Mouse (Mus musculus): ENCODE measurements around the gene Uqcc1.

The Uqcc1 gene

DNA sequence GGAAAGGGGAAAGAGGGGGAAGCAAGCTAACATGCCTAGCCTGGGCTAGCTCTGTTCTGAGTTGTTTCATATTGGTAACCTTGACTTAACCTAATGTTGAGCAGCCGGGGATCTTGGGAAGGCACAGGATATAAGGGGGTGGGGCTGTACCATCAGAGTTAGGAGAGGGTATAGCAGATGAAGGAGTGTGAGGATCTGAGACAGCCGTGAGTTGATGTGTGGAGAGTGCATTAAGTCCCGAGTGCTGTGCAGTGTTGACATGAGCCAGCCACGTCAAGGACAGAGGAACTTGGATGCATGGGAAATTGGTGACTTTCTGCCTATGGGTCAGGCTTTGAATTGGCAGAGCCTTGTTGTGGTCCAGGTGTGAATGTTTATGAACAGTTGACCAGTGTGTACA, 117.5 kb downstream of the Uqcc1 start:
- DNase-seq (ENCODE audit: low spot score): no peak

DNA sequence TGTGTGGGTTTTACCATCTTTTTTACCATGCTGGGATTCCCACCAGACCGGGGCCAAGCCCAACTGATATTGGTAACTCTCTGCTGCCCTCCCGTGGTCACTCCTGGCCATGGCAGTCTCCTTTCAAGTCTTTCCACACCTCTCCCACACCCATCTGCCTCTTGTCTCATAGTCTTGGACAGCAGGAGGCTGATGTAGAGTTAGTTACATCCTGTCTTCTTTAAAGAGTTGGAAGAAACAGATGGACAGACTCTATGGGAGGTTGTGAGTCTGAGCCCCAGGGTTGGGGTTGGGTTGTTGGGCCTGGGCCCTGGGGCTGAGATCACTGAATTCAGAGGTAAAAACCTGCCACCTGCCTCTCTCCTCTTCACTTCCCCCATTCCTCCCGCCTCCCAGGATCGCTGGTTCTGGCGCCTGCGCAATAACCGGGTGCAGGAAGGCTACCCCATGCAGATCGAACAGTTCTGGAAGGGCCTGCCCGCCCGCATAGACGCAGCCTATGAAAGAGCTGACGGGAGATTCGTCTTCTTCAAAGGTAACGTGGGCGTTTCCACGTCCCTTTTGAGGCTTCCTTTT, 118.2 kb downstream of the Uqcc1 start:
- DNase-seq (ENCODE audit: low spot score): no peak

DNA sequence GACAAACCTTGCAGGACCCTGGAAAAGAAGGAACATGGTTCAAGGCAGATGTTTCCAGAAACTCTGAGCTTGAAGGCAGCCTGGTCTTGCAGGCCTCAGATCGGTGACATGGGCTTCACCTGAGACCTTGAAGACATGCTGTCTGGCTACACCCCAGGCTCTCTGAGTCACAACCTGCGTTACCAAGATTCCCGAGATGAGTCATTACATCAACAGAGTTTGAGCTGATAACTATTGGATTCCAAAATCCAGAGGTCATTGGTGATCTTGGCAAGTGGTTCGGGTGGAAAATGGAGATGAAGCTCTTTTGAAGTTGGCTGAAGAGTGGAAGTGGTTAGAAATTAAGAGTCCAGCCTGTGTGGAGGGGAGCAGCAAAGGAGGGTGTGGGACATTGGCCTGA, 120.5 kb downstream of the Uqcc1 start:
- no peak for DNase-seq (ENCODE audit: low spot score)

DNA sequence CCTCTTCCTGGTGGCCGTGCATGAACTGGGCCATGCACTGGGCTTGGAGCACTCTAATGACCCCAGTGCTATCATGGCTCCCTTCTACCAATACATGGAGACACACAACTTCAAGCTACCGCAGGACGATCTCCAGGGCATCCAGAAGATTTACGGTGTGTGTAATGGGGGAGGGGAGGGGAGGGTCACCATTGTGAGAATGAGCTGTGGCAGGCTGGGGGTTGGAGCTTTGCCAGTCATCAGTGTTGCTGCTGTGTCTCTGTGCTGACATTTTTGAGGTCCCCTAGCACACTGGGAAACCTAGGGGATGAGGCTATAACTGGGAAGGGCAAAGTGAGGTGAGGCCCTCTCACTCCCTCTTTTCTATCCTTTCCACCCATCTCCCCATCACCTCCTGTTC, 122.7 kb downstream of the Uqcc1 start:
- DNase-seq (ENCODE audit: low spot score): no peak

DNA sequence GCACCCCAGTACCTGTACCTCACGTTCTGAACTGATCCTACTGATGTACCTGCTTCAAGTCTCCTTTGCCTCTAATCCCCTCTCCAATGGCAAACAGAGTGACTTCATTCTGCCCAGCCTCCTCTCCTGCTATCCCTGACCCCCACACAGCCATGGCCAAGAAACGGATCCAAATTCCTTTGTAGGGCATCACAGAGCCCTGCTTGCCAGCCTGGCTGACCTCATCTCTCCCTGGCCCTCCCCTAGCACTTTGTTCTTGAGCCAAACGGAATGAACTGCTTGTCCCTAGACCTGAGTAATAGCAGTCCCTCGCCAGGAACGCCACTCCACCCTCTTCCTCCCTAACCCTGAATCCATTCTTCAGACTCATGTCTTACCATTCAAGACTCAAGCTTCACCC, 123.6 kb downstream of the Uqcc1 start:
- DNase-seq (ENCODE audit: low spot score): no peak

- no peak for DNase-seq (ENCODE audit: low spot score)
Observed at GRCm38 (mm10) chr2:155805925-155806255, 124.2 kb downstream of the Uqcc1 start.

DNA sequence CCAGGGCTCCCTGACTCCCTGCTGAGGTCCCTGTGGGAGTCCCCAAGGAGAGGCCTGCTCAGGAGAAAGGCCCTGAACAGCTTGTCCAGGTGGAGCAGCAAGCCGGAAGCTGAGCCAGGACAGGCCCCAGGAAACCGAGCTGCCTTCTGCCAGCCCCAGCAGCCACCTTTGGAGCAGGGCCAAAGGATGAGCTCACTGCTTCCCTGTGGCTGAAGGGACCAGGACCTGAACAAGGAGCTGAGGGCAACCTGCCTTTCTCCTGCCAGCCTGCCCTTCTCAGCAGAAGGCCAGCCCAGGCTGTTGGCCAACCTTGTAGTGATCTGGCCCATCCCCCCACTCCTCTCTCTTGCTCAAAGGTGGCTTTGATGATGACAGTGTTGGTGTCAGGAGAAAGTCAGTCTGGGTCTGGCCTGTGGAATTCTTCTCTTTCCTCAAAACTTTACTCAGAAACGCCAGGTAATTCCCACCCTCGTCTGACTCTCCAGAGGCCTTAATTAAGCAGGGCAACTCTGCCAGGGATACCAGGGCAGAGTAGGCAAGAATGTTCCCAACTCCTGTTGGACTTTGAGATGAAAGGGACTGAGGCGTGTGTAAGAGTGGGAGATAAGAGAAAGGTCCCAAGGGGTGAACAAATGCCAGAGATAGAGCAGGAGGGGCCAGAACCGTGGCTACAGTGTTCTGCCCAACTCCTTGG, 124.7 kb downstream of the Uqcc1 start:
- DNase-seq (ENCODE audit: low spot score): no peak

GRCm38 (mm10) chr2:155804053-155804452, 126.1 kb downstream of the Uqcc1 start:
- DNase-seq (ENCODE audit: low spot score): no peak

DNA sequence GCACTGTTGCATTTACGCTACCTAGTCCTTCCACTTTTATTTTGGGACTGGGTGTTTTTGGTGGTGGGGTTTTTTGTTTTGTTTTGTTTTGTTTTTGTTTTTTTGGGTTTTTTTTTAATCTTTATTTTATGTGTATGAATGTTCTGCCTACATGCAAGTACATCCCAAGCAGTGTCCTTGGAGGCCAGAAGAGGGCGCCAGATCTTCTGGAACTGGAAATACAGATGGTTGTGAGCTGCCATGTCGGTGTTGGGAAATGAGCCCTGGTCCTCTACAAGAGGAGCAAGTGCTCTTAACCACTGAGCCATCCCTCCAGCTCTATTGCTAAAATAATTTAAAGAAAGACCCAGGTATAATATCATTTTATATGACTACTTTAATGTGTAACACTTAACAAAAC, 127.3 kb downstream of the Uqcc1 start:
- no peak for DNase-seq (ENCODE audit: low spot score)

DNA sequence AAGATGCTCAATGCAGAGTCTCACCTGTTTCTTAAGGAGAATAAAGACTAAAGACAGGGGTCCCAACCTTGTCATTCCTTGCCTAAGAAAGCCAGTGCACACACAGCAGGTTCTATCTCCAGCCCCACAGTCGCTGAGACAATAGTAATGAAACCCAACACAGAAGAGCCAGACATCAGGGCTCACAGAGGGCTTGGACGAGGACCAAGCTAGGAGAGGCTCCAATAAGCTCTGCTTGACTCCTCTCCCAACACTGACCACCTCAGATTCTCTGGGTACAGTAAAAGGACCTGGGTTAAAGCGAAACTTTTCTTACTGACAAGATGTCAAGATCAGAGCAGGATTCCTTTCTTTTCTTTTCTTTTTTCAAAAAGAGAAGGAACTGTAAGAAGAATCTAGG, 131.5 kb downstream of the Uqcc1 start:
- DNase-seq (ENCODE audit: low spot score): no peak

Measured in urinary bladder, postnatal 10 days (tissue).